Mouse (Mus musculus) left cerebral cortex, postnatal 14 days (tissue): ENCODE data around the gene Lhx6. TPM values are rescaled to one million over a fixed set of nuclear protein-coding genes. Genes with fewer than 3 reads are reported as not detected.

Experiments used
- DNase-seq, 2 experiments: peaks; one replicate each; pipeline ENCODE4 v3.0.0; 2021 to 2022; ENCODE audit warnings: low spot score in 2 of 2, mixed read lengths in 1 of 2
- intact Hi-C: fragments of 180-260 bp; cut with DNase I; formaldehyde crosslinking; loops from one replicate; pipeline ENCODE4 v1.15.1; 2025
- total RNA-seq, 2 experiments: library from RNA; stranded (reverse); gene quantifications; 2 replicates each; pipeline ENCODE4 v1.2.3; 2021

The Lhx6 gene
- total RNA-seq, 2 experiments from 2014 or later: 20.7 to 21.9 TPM

- no peak for DNase-seq
- intact Hi-C loops: no loop called here
These were observed 55.6 kb downstream of the Lhx6 start for GRCm38 (mm10) chr2:36049567-36049954.

- DNase-seq: peak; percentile 97 to 98
- intact Hi-C loops: no loop called here
These were observed 56.3 kb downstream of the Lhx6 start, which contains the start of the genes Ndufa8 and Morn5 for GRCm38 (mm10) chr2:36048748-36049566. Gene Ndufa8, minus strand, starts transcription at chr2:36049406. Gene Morn5, plus strand, starts transcription at chr2:36049458.

GRCm38 (mm10) chr2:36048164-36048563 lies 57.0 kb downstream of the Lhx6 start:
- intact Hi-C loops: no loop called here
- no peak for DNase-seq

GRCm38 (mm10) chr2:36040872-36041271 lies 64.3 kb downstream of the Lhx6 start:
- intact Hi-C loops: no loop called here
- DNase-seq: no peak

GRCm38 (mm10) chr2:36039297-36039985 lies 65.8 kb downstream of the Lhx6 start:
- intact Hi-C loops: no loop called here
- no peak for DNase-seq

- intact Hi-C loops: no loop called here
- no peak for DNase-seq
These were observed 69.7 kb downstream of the Lhx6 start for GRCm38 (mm10) chr2:36035413-36036081.

GRCm38 (mm10) chr2:36034898-36035297 lies 70.3 kb downstream of the Lhx6 start:
- intact Hi-C loops: no loop called here
- no peak for DNase-seq

- intact Hi-C loops: no loop called here
- DNase-seq: no peak
These were observed 71.2 kb downstream of the Lhx6 start for GRCm38 (mm10) chr2:36033966-36034365.

GRCm38 (mm10) chr2:36032884-36033283 lies 72.3 kb downstream of the Lhx6 start:
- no peak for DNase-seq
- intact Hi-C loops: no loop called here

Other genes starting within 250 kb of the Lhx6 start
- 10 to 100 TPM; 25.7 to 26.5 TPM for gene Ttll11, start 125.5 kb downstream of the Lhx6 start, total RNA-seq
- 100 to 1,000 TPM; 186 to 200 TPM for gene Ndufa8, start 56.0 kb downstream of the Lhx6 start, total RNA-seq
- gene Morn5, start 56.0 kb downstream of the Lhx6 start, total RNA-seq: 1 to 10 TPM; 1.3 to 1.8 TPM
- gene Mrrf, start 31.0 kb upstream of the Lhx6 start, total RNA-seq: 10 to 100 TPM; 14.2 to 16.1 TPM
- 10 to 100 TPM; 53.2 to 55.2 TPM for gene Rbm18, start 31.4 kb upstream of the Lhx6 start, total RNA-seq
- gene Ptgs1, start 125.0 kb upstream of the Lhx6 start, total RNA-seq: 10 to 100 TPM; 16.0 to 16.2 TPM